Mouse (Mus musculus): ENCODE measurements around the gene Slc35f4. TPM values are rescaled to one million over a fixed set of nuclear protein-coding genes. Genes with fewer than 3 reads are reported as not detected.

Gene Slc35f4
- total RNA-seq (2023): not detected

GRCm38 (mm10) chr14:49525931-49526291 lies at the start of gene Slc35f4:
Slc35f4 (minus strand) TSS chr14:49526046.

All from CD4-positive naive resting alpha-beta T cell, adult 57 days (primary cell).